ENCODE assay signal across 8 mouse cellular contexts in genomic region chr15:85810806-85811521, GRCm38 (mm10). TPM values are rescaled to one million over a fixed set of nuclear protein-coding genes. Genes with fewer than 3 reads are reported as not detected.
DNase-seq lines count a peak whose midpoint lies in the region; ATAC-seq lines count a peak whose summit lies in the region.

No protein-coding gene starts in this region.

- WGBS in forebrain, embryonic 13.5 days, result 5% methylated on average over 36 of the region's 36 CpGs
- WGBS in liver, embryonic 15.5 days (ENCODE audit: insufficient replicate concordance), result 1% methylated on average over 36 of the region's 36 CpGs
- WGBS in neural tube, embryonic 12.5 days, result 5% methylated on average over 36 of the region's 36 CpGs

- H3K36me3 ChIP-seq in forebrain, embryonic 13.5 days (ENCODE audit: poor library complexity, severe bottlenecking), result no peaks in the 10 kb centered on the region
- no peaks in the 10 kb centered on the region for H3K36me3 ChIP-seq in liver, embryonic 15.5 days (replicated peaks)
- no peaks in the 10 kb centered on the region for H3K36me3 ChIP-seq in neural tube, embryonic 12.5 days

- H3K27ac ChIP-seq in forebrain, embryonic 13.5 days, result peak overlapping the region; percentile 80
- H3K27ac ChIP-seq in liver, embryonic 15.5 days (replicated peaks), result peak overlapping the region; percentile 92
- H3K27ac ChIP-seq in neural tube, embryonic 12.5 days, result peak overlapping the region; percentile 42; the same call in 1 of the 2 replicates

- peak overlapping the region; percentile 79 for H3K9ac ChIP-seq in forebrain, embryonic 13.5 days
- H3K9ac ChIP-seq in liver, embryonic 15.5 days, result peak overlapping the region; percentile 87
- peak overlapping the region; percentile 72 for H3K9ac ChIP-seq in neural tube, embryonic 12.5 days

- no peaks in the 10 kb centered on the region for H3K27me3 ChIP-seq in forebrain, embryonic 13.5 days
- H3K27me3 ChIP-seq in liver, embryonic 15.5 days, result no peaks in the 10 kb centered on the region
- H3K27me3 ChIP-seq in neural tube, embryonic 12.5 days (replicated peaks), result no peaks in the 10 kb centered on the region

- peak overlapping the region; percentile 80 for H3K4me2 ChIP-seq in forebrain, embryonic 13.5 days
- peak overlapping the region; percentile 92 for H3K4me2 ChIP-seq in liver, embryonic 15.5 days
- H3K4me2 ChIP-seq in neural tube, embryonic 12.5 days (replicated peaks), result peak overlapping the region; percentile 89

- H3K9me3 ChIP-seq in forebrain, embryonic 13.5 days (replicated peaks), result no peaks in the 10 kb centered on the region
- H3K9me3 ChIP-seq in liver, embryonic 15.5 days (replicated peaks), result no peaks in the 10 kb centered on the region
- no peaks in the 10 kb centered on the region for H3K9me3 ChIP-seq in neural tube, embryonic 12.5 days

- peak overlapping the region; percentile 71 for H3K4me3 ChIP-seq in forebrain, embryonic 13.5 days
- peak overlapping the region; percentile 83 for H3K4me3 ChIP-seq in liver, embryonic 15.5 days (replicated peaks)
- peak overlapping the region; percentile 73 for H3K4me3 ChIP-seq in neural tube, embryonic 12.5 days

- peaks cover 14% of the 10 kb centered on the region for H3K4me1 ChIP-seq in forebrain, embryonic 13.5 days
- H3K4me1 ChIP-seq in liver, embryonic 15.5 days (replicated peaks), result peaks cover 43% of the 10 kb centered on the region
- peaks cover 7% of the 10 kb centered on the region for H3K4me1 ChIP-seq in neural tube, embryonic 12.5 days

- DNase-seq in ES-CJ7 (ENCODE audit: low read depth, low spot score) (peak; percentile 45), MN1 (ENCODE audit: low spot score) (no peak)
- DNase-seq in c-Kit-positive CD71-positive TER-119-negative erythroid progenitor cells, embryonic 14.5 days (ENCODE audit: low read depth), result peak; percentile 53
- DNase-seq in heart, postnatal 14 days, result peak; percentile 84 to 87
- peak; percentile 83 for DNase-seq in layer of hippocampus, adult 11-12 months (ENCODE audit: low spot score)

- intact Hi-C loops in heart, postnatal 14 days (cut with DNase I), result loop anchor here (5.0 kb wide), 2 partner anchors 74 to 214 kb away; no protein-coding TSS in a partner anchor

- ATAC-seq in forebrain, embryonic 13.5 days, result peak; percentile 86
- ATAC-seq in liver, embryonic 15.5 days (ENCODE audit: insufficient read depth), result peak; percentile 86
- ATAC-seq in neural tube, embryonic 12.5 days (ENCODE audit: low FRiP score, low read depth), result peak; percentile 90

RNA-seq across cellular contexts. Expression of gene Cdpf1, which starts 0.5 kb away (rescaled TPM):
- 17.8 and 18.7 TPM in 2 replicates for polyA plus RNA-seq in forebrain, embryonic 13.5 days (2015; fragmentation: Nextera tagmentation; extraction: Ambion mirVana)
- total RNA-seq in heart, postnatal 14 days (2021), result 10 to 100 TPM; 31.0 to 33.8 TPM
- polyA plus RNA-seq in liver, embryonic 15.5 days (2015; fragmentation: Nextera tagmentation; extraction: Ambion mirVana), result 20.9 and 21.8 TPM in 2 replicates
- polyA plus RNA-seq in neural tube, embryonic 12.5 days (2016; fragmentation: Nextera tagmentation; extraction: Ambion mirVana), result 17.7 and 19.0 TPM in 2 replicates

RNA-seq across cellular contexts. Expression of gene Pkdrej, which starts 10.6 kb away (rescaled TPM):
- polyA plus RNA-seq in forebrain, embryonic 13.5 days (2015; fragmentation: Nextera tagmentation; extraction: Ambion mirVana), result not detected in 2 replicates
- total RNA-seq in heart, postnatal 14 days (2021), result 1 to 10 TPM; 2.0 to 2.1 TPM
- polyA plus RNA-seq in liver, embryonic 15.5 days (2015; fragmentation: Nextera tagmentation; extraction: Ambion mirVana), result 0.08 and 0.09 TPM in 2 replicates
- polyA plus RNA-seq in neural tube, embryonic 12.5 days (2016; fragmentation: Nextera tagmentation; extraction: Ambion mirVana), result 0.06 TPM in 2 replicates

RNA-seq across cellular contexts. Expression of gene Ttc38, which starts 21.1 kb away (rescaled TPM):
- polyA plus RNA-seq in forebrain, embryonic 13.5 days (2015; fragmentation: Nextera tagmentation; extraction: Ambion mirVana), result 2.9 and 3.4 TPM in 2 replicates
- total RNA-seq in heart, postnatal 14 days (2021), result 10 to 100 TPM; 12.4 to 13.3 TPM
- 8.6 and 9.8 TPM in 2 replicates for polyA plus RNA-seq in liver, embryonic 15.5 days (2015; fragmentation: Nextera tagmentation; extraction: Ambion mirVana)
- polyA plus RNA-seq in neural tube, embryonic 12.5 days (2016; fragmentation: Nextera tagmentation; extraction: Ambion mirVana), result 3.6 and 3.9 TPM in 2 replicates

RNA-seq across cellular contexts. Expression of gene Gtse1, which starts 48.6 kb away (rescaled TPM):
- polyA plus RNA-seq in forebrain, embryonic 13.5 days (2015; fragmentation: Nextera tagmentation; extraction: Ambion mirVana), result 31.0 and 31.4 TPM in 2 replicates
- total RNA-seq in heart, postnatal 14 days (2021), result 1 to 10 TPM; 1.4 to 2.3 TPM
- polyA plus RNA-seq in liver, embryonic 15.5 days (2015; fragmentation: Nextera tagmentation; extraction: Ambion mirVana), result 24.2 and 25.0 TPM in 2 replicates
- 24.1 TPM in 2 replicates for polyA plus RNA-seq in neural tube, embryonic 12.5 days (2016; fragmentation: Nextera tagmentation; extraction: Ambion mirVana)

Comparison
In these comparisons a context has a peak if more than half of its experiments do, and no peak if none do; other contexts are left out.
1. H3K27ac ChIP-seq: peak in every context shown above with its lines; median percentile 92 in liver, embryonic 15.5 days; 80 in forebrain, embryonic 13.5 days; 42 in neural tube, embryonic 12.5 days.